Mouse (Mus musculus): ENCODE data around the gene Whrn. TPM values are rescaled to one million over a fixed set of nuclear protein-coding genes. Genes with fewer than 3 reads are reported as not detected.

Gene Whrn
- polyA plus RNA-seq, 1 experiment from 2014 or later = 4.7 TPM

GRCm38 (mm10) chr4:63431098-63431497 lies 64.7 kb downstream of the Whrn start:
- H3K27me3 ChIP-seq (ENCODE audit: control insufficient read depth, insufficient read depth, low read length) = no peaks in the 10 kb centered on the region
- no peak overlapping the region for H3K4me2 ChIP-seq
- no peaks in the 10 kb centered on the region for H3K9me3 ChIP-seq (replicated peaks; ENCODE audit: control insufficient read depth, low read length)
- no peaks in the 10 kb centered on the region for H3K36me3 ChIP-seq (ENCODE audit: control insufficient read depth, insufficient read depth, low read length)
- H3K9ac ChIP-seq (ENCODE audit: low read depth, low read length) = no peak overlapping the region
- no peak overlapping the region for H3K27ac ChIP-seq (ENCODE audit: low read depth, low read length)
- 79% methylated on average over 5 of the region's 5 CpGs for WGBS (ENCODE audit: insufficient replicate concordance)
- no peak for ATAC-seq (replicated peaks; ENCODE audit: insufficient number of reproducible peaks, low FRiP score, low TSS enrichment)
- H3K4me1 ChIP-seq (ENCODE audit: control insufficient read depth, insufficient read depth, low read length) = peaks cover 3% of the 10 kb centered on the region; the same call in 1 of the 2 replicates
- H3K4me3 ChIP-seq (ENCODE audit: low read depth, low read length) = no peak overlapping the region

GRCm38 (mm10) chr4:63430357-63430756 lies 65.4 kb downstream of the Whrn start:
- 30% methylated on average over 3 of the region's 3 CpGs for WGBS (ENCODE audit: insufficient replicate concordance)
- no peak overlapping the region for H3K27ac ChIP-seq (ENCODE audit: low read depth, low read length)
- no peak overlapping the region for H3K9ac ChIP-seq (ENCODE audit: low read depth, low read length)
- ATAC-seq (replicated peaks; ENCODE audit: insufficient number of reproducible peaks, low FRiP score, low TSS enrichment) = no peak
- H3K9me3 ChIP-seq (replicated peaks; ENCODE audit: control insufficient read depth, low read length) = no peaks in the 10 kb centered on the region
- no peaks in the 10 kb centered on the region for H3K36me3 ChIP-seq (ENCODE audit: control insufficient read depth, insufficient read depth, low read length)
- no peaks in the 10 kb centered on the region for H3K27me3 ChIP-seq (ENCODE audit: control insufficient read depth, insufficient read depth, low read length)
- no peak overlapping the region for H3K4me2 ChIP-seq
- H3K4me3 ChIP-seq (ENCODE audit: low read depth, low read length) = no peak overlapping the region
- peaks cover under 1% of the 10 kb centered on the region; the same call in 1 of the 2 replicates for H3K4me1 ChIP-seq (ENCODE audit: control insufficient read depth, insufficient read depth, low read length)

GRCm38 (mm10) chr4:63426308-63426707 lies 69.5 kb downstream of the Whrn start:
- no peak overlapping the region for H3K27ac ChIP-seq (ENCODE audit: low read depth, low read length)
- 59% methylated on average over 8 of the region's 8 CpGs for WGBS (ENCODE audit: insufficient replicate concordance)
- 0 out of 2 replicates have a peak, but pooled peaks cover 4% of the 10 kb centered on the region for H3K4me1 ChIP-seq (ENCODE audit: control insufficient read depth, insufficient read depth, low read length)
- no peaks in the 10 kb centered on the region for H3K27me3 ChIP-seq (ENCODE audit: control insufficient read depth, insufficient read depth, low read length)
- ATAC-seq (replicated peaks; ENCODE audit: insufficient number of reproducible peaks, low FRiP score, low TSS enrichment) = no peak
- no peak overlapping the region for H3K4me3 ChIP-seq (ENCODE audit: low read depth, low read length)
- no peak overlapping the region for H3K9ac ChIP-seq (ENCODE audit: low read depth, low read length)
- no peaks in the 10 kb centered on the region for H3K36me3 ChIP-seq (ENCODE audit: control insufficient read depth, insufficient read depth, low read length)
- H3K9me3 ChIP-seq (replicated peaks; ENCODE audit: control insufficient read depth, low read length) = no peaks in the 10 kb centered on the region
- H3K4me2 ChIP-seq = no peak overlapping the region

- Histone ChIP-seq H3K4me3 (ENCODE audit: low read depth, low read length) (no peak overlapping the region), H3K9me3 (replicated peaks; ENCODE audit: control insufficient read depth, low read length) (no peaks in the 10 kb centered on the region), H3K36me3 (ENCODE audit: control insufficient read depth, insufficient read depth, low read length) (no peaks in the 10 kb centered on the region), H3K4me2 (no peak overlapping the region), H3K27ac (ENCODE audit: low read depth, low read length) (no peak overlapping the region), H3K4me1 (ENCODE audit: control insufficient read depth, insufficient read depth, low read length) (peaks cover 4% of the 10 kb centered on the region; the same call in 1 of the 2 replicates), H3K9ac (ENCODE audit: low read depth, low read length) (no peak overlapping the region), H3K27me3 (ENCODE audit: control insufficient read depth, insufficient read depth, low read length) (no peaks in the 10 kb centered on the region)
- ATAC-seq (replicated peaks; ENCODE audit: insufficient number of reproducible peaks, low FRiP score, low TSS enrichment) = no peak
- 14% methylated on average over 5 of the region's 5 CpGs for WGBS (ENCODE audit: insufficient replicate concordance)
These were observed 72.0 kb downstream of the Whrn start for GRCm38 (mm10) chr4:63423811-63424210.

GRCm38 (mm10) chr4:63423231-63423630 lies 72.6 kb downstream of the Whrn start:
- no peak for ATAC-seq (replicated peaks; ENCODE audit: insufficient number of reproducible peaks, low FRiP score, low TSS enrichment)
- Histone ChIP-seq H3K4me1 (ENCODE audit: control insufficient read depth, insufficient read depth, low read length) (peaks cover 4% of the 10 kb centered on the region; the same call in 1 of the 2 replicates), H3K4me2 (no peak overlapping the region), H3K36me3 (ENCODE audit: control insufficient read depth, insufficient read depth, low read length) (no peaks in the 10 kb centered on the region), H3K27ac (ENCODE audit: low read depth, low read length) (no peak overlapping the region), H3K4me3 (ENCODE audit: low read depth, low read length) (no peak overlapping the region), H3K9ac (ENCODE audit: low read depth, low read length) (no peak overlapping the region), H3K9me3 (replicated peaks; ENCODE audit: control insufficient read depth, low read length) (no peaks in the 10 kb centered on the region), H3K27me3 (ENCODE audit: control insufficient read depth, insufficient read depth, low read length) (no peaks in the 10 kb centered on the region)
- 76% methylated on average over 1 of the region's 1 CpGs for WGBS (ENCODE audit: insufficient replicate concordance)

- no peaks in the 10 kb centered on the region for H3K36me3 ChIP-seq (ENCODE audit: control insufficient read depth, insufficient read depth, low read length)
- no peak overlapping the region for H3K4me2 ChIP-seq
- H3K9ac ChIP-seq (ENCODE audit: low read depth, low read length) = no peak overlapping the region
- H3K9me3 ChIP-seq (replicated peaks; ENCODE audit: control insufficient read depth, low read length) = no peaks in the 10 kb centered on the region
- peaks cover 7% of the 10 kb centered on the region for H3K4me1 ChIP-seq (ENCODE audit: control insufficient read depth, insufficient read depth, low read length)
- no peaks in the 10 kb centered on the region for H3K27me3 ChIP-seq (ENCODE audit: control insufficient read depth, insufficient read depth, low read length)
- H3K27ac ChIP-seq (ENCODE audit: low read depth, low read length) = no peak overlapping the region
- ATAC-seq (replicated peaks; ENCODE audit: insufficient number of reproducible peaks, low FRiP score, low TSS enrichment) = no peak
- WGBS (ENCODE audit: insufficient replicate concordance) = 68% methylated on average over 14 of the region's 14 CpGs
- no peak overlapping the region for H3K4me3 ChIP-seq (ENCODE audit: low read depth, low read length)
These were observed 75.5 kb downstream of the Whrn start for GRCm38 (mm10) chr4:63420143-63420920.

- H3K4me3 ChIP-seq (ENCODE audit: low read depth, low read length) = no peak overlapping the region
- no peaks in the 10 kb centered on the region for H3K36me3 ChIP-seq (ENCODE audit: control insufficient read depth, insufficient read depth, low read length)
- no peak overlapping the region for H3K4me2 ChIP-seq
- 74% methylated on average over 11 of the region's 11 CpGs for WGBS (ENCODE audit: insufficient replicate concordance)
- H3K27me3 ChIP-seq (ENCODE audit: control insufficient read depth, insufficient read depth, low read length) = no peaks in the 10 kb centered on the region
- no peak overlapping the region for H3K27ac ChIP-seq (ENCODE audit: low read depth, low read length)
- H3K9ac ChIP-seq (ENCODE audit: low read depth, low read length) = no peak overlapping the region
- no peaks in the 10 kb centered on the region for H3K9me3 ChIP-seq (replicated peaks; ENCODE audit: control insufficient read depth, low read length)
- ATAC-seq (replicated peaks; ENCODE audit: insufficient number of reproducible peaks, low FRiP score, low TSS enrichment) = no peak
- peaks cover 2% of the 10 kb centered on the region for H3K4me1 ChIP-seq (ENCODE audit: control insufficient read depth, insufficient read depth, low read length)
These were observed 77.5 kb downstream of the Whrn start for GRCm38 (mm10) chr4:63418270-63418669.

GRCm38 (mm10) chr4:63417318-63417957 lies 78.4 kb downstream of the Whrn start:
- Histone ChIP-seq H3K27me3 (ENCODE audit: control insufficient read depth, insufficient read depth, low read length) (no peaks in the 10 kb centered on the region), H3K27ac (ENCODE audit: low read depth, low read length) (no peak overlapping the region), H3K4me3 (ENCODE audit: low read depth, low read length) (no peak overlapping the region), H3K4me1 (ENCODE audit: control insufficient read depth, insufficient read depth, low read length) (peaks cover 2% of the 10 kb centered on the region), H3K4me2 (no peak overlapping the region), H3K36me3 (ENCODE audit: control insufficient read depth, insufficient read depth, low read length) (no peaks in the 10 kb centered on the region), H3K9me3 (replicated peaks; ENCODE audit: control insufficient read depth, low read length) (no peaks in the 10 kb centered on the region), H3K9ac (ENCODE audit: low read depth, low read length) (no peak overlapping the region)
- ATAC-seq (replicated peaks; ENCODE audit: insufficient number of reproducible peaks, low FRiP score, low TSS enrichment) = no peak
- WGBS (ENCODE audit: insufficient replicate concordance) = 27% methylated on average over 9 of the region's 9 CpGs

Data from heart, embryonic 11.5 days (tissue).